Mouse (Mus musculus) heart, postnatal 0 days (tissue): ENCODE results near the gene Gm20481. TPM values are rescaled to one million over a fixed set of nuclear protein-coding genes. Genes with fewer than 3 reads are reported as not detected.

Source experiments
- ATAC-seq: fragments of 200-750 bp; cut with Nextera tagmentation; 2 replicates; pipeline ENCODE4 v1.8.0; 2017; ENCODE audit warnings: low read depth, moderate number of reproducible peaks, moderate library complexity; ENCODE audit not compliant: insufficient read depth
- DNase-seq: peaks from one replicate; pipeline ENCODE4 v3.0.0-alpha.2; 2016; ENCODE audit warnings: low spot score
- H3K27ac ChIP-seq: fragments of 300-500 bp; sonication (generic); 2 replicates; pipeline ENCODE4 v1.5.1; 2014; ENCODE audit warnings: low read depth, mild to moderate bottlenecking
- H3K27me3 ChIP-seq: fragments of 300-500 bp; sonication (generic); 2 replicates; pipeline ENCODE4 v1.6.1; 2014; ENCODE audit warnings: low read length, mixed read lengths; ENCODE audit not compliant: control insufficient read depth, insufficient read depth
- H3K36me3 ChIP-seq: fragments of 300-500 bp; sonication (generic); replicated peaks from 2 replicates; pipeline ENCODE4 v1.6.1; 2014; ENCODE audit warnings: low read length, mixed read lengths; ENCODE audit not compliant: control insufficient read depth, insufficient read depth
- H3K4me1 ChIP-seq: fragments of 300-500 bp; sonication (generic); 2 replicates; pipeline ENCODE4 v1.6.1; 2014; ENCODE audit warnings: antibody characterized with exemption; ENCODE audit not compliant: control insufficient read depth, insufficient read depth
- H3K4me2 ChIP-seq: fragments of 300-500 bp; sonication (generic); 2 replicates; pipeline ENCODE4 v1.6.1; 2014; ENCODE audit warnings: low read depth, mild to moderate bottlenecking, low read length, moderate library complexity
- H3K4me3 ChIP-seq: fragments of 300-500 bp; sonication (generic); 2 replicates; pipeline ENCODE4 v1.5.1; 2014; ENCODE audit warnings: low read depth, low read length
- H3K9ac ChIP-seq: fragments of 300-500 bp; sonication (generic); replicated peaks from 2 replicates; pipeline ENCODE4 v1.6.1; 2014; ENCODE audit warnings: low read depth, low read length, mixed read lengths
- H3K9me3 ChIP-seq: fragments of 300-500 bp; sonication (generic); replicated peaks from 2 replicates; pipeline ENCODE4 v1.6.1; 2016; ENCODE audit warnings: low read length; ENCODE audit not compliant: control insufficient read depth
- CTCF ChIP-seq: IDR thresholded peaks from 2 replicates; pipeline ENCODE4 v1.5.1; 2016; ENCODE audit warnings: antibody characterized with exemption, control low read depth, low read depth
- EP300 ChIP-seq: IDR thresholded peaks from 2 replicates; pipeline ENCODE4 v1.6.1; 2016; ENCODE audit warnings: antibody characterized with exemption, low read depth
- WGBS: fragments of 180-500 bp; shearing (Covaris S2); extraction: QIAGEN DNeasy Blood & Tissue Kit; methylation state at CpG from one replicate; pipeline ENCODE4 v1.1.7; 2014; 5-methylcytosine and 5-hydroxymethylcytosine counted together
- polyA plus RNA-seq: library from polyadenylated mRNA; unstranded; fragments of >200 nt; fragmentation: Nextera tagmentation; extraction: Ambion mirVana; gene quantifications from 2 replicates; pipeline ENCODE4 v1.2.1, GENCODE M21; 2015
- total RNA-seq: library from RNA; depleted of rRNA; stranded (reverse); fragments of >200 nt; gene quantifications from 2 replicates; pipeline ENCODE4 v1.2.3, GENCODE M21; 2014; ENCODE audit warnings: low replicate concordance

The Gm20481 gene
- total and polyA plus RNA-seq, 2 experiments from 2014 or later: not detected

- DNase-seq (peak; percentile 99), ATAC-seq (peak; percentile 98)
- H3K4me1 ChIP-seq: peaks cover 10% of the 10 kb centered on the region; the same call in 1 of the 2 replicates
- peak within 1 kb of the TSS; percentile 44; the same call in 1 of the 2 replicates for H3K27ac ChIP-seq
- H3K9me3 ChIP-seq: no peaks in the 10 kb centered on the region
- H3K27me3 ChIP-seq: no peaks in the 10 kb centered on the region
- peak within 1 kb of the TSS; percentile 92 for H3K4me2 ChIP-seq
- TF ChIP-seq CTCF: peak; percentile 80
- peak; percentile 73; the same call in 1 of the 2 replicates for TF ChIP-seq EP300
- H3K4me3 ChIP-seq: peak within 1 kb of the TSS; percentile 64
- peaks cover 8% of the 10 kb centered on the region; the same call in 1 of the 2 replicates for H3K36me3 ChIP-seq
- WGBS: under 1% methylated on average over 37 of the region's 38 CpGs
- H3K9ac ChIP-seq: peak within 1 kb of the TSS; percentile 69
These were observed 38.5 kb upstream of the Gm20481 start, which contains the start of gene Neu1 for GRCm38 (mm10) chr17:34931061-34931734. Neu1 (plus strand) TSS chr17:34931253.

- Histone ChIP-seq H3K4me3 (peak overlapping the region; percentile 64), H3K4me1 (peaks cover 10% of the 10 kb centered on the region; the same call in 1 of the 2 replicates), H3K27ac (peak overlapping the region; percentile 44; the same call in 1 of the 2 replicates), H3K9ac (peak overlapping the region; percentile 69), H3K9me3 (no peaks in the 10 kb centered on the region), H3K27me3 (no peaks in the 10 kb centered on the region), H3K4me2 (peak overlapping the region; percentile 92), H3K36me3 (peaks cover 8% of the 10 kb centered on the region; the same call in 1 of the 2 replicates)
- ATAC-seq (no peak), DNase-seq (no peak)
- 10% methylated on average over 14 of the region's 14 CpGs for WGBS
- TF ChIP-seq CTCF (no peak), EP300 (no peak)
These were observed 38.0 kb upstream of the Gm20481 start for GRCm38 (mm10) chr17:34931735-34932098.

- 65% methylated on average over 8 of the region's 8 CpGs for WGBS
- peak overlapping the region; percentile 69; the same call in 1 of the 2 replicates for H3K9ac ChIP-seq
- ATAC-seq (no peak), DNase-seq (no peak)
- peaks cover 10% of the 10 kb centered on the region; the same call in 1 of the 2 replicates for H3K4me1 ChIP-seq
- peak overlapping the region; percentile 64 for H3K4me3 ChIP-seq
- H3K27ac ChIP-seq: no peak overlapping the region
- H3K27me3 ChIP-seq: no peaks in the 10 kb centered on the region
- TF ChIP-seq EP300: no peak
- no peak for TF ChIP-seq CTCF
- peak overlapping the region; percentile 92 for H3K4me2 ChIP-seq
- H3K9me3 ChIP-seq: no peaks in the 10 kb centered on the region
- peaks cover 8% of the 10 kb centered on the region; the same call in 1 of the 2 replicates for H3K36me3 ChIP-seq
These were observed 37.4 kb upstream of the Gm20481 start for GRCm38 (mm10) chr17:34932287-34932686.

GRCm38 (mm10) chr17:34934031-34934430 lies 35.7 kb upstream of the Gm20481 start:
- TF ChIP-seq EP300 (no peak), CTCF (no peak)
- peak overlapping the region; percentile 67 for H3K27ac ChIP-seq
- H3K27me3 ChIP-seq: no peaks in the 10 kb centered on the region
- DNase-seq: no peak
- H3K4me2 ChIP-seq: peak overlapping the region; percentile 22; the same call in 1 of the 2 replicates
- H3K36me3 ChIP-seq: peaks cover 8% of the 10 kb centered on the region; the same call in 1 of the 2 replicates
- no peak overlapping the region for H3K9ac ChIP-seq
- H3K9me3 ChIP-seq: no peaks in the 10 kb centered on the region
- H3K4me1 ChIP-seq: peaks cover 10% of the 10 kb centered on the region; the same call in 1 of the 2 replicates
- H3K4me3 ChIP-seq: no peak overlapping the region
- ATAC-seq: no peak
- WGBS: 64% methylated on average over 24 of the region's 24 CpGs

- peak overlapping the region; percentile 22; the same call in 1 of the 2 replicates for H3K4me2 ChIP-seq
- no peak for DNase-seq
- no peaks in the 10 kb centered on the region for H3K27me3 ChIP-seq
- no peak overlapping the region for H3K9ac ChIP-seq
- no peak for TF ChIP-seq CTCF
- no peak for TF ChIP-seq EP300
- no peak for ATAC-seq
- H3K36me3 ChIP-seq: peaks cover 8% of the 10 kb centered on the region; the same call in 1 of the 2 replicates
- peak overlapping the region; percentile 67 for H3K27ac ChIP-seq
- WGBS: 51% methylated on average over 8 of the region's 8 CpGs
- no peaks in the 10 kb centered on the region for H3K9me3 ChIP-seq
- no peak overlapping the region for H3K4me3 ChIP-seq
- peaks cover 10% of the 10 kb centered on the region; the same call in 1 of the 2 replicates for H3K4me1 ChIP-seq
These were observed 34.9 kb upstream of the Gm20481 start for GRCm38 (mm10) chr17:34934830-34935229.
